Mouse (Mus musculus): ENCODE data around the gene 4931440F15Rik. TPM values are rescaled to one million over a fixed set of nuclear protein-coding genes. Genes with fewer than 3 reads are reported as not detected.

4931440F15Rik gene
- total RNA-seq, 2 experiments from 2014 or later, result 2.7 to 3.4 TPM

Other genes with a start within 250 kb of the 4931440F15Rik start
- gene Rtn4, start 132.7 kb downstream of the 4931440F15Rik start, total RNA-seq (2021), result 100 to 1,000 TPM; 694 to 720 TPM
- 10 to 100 TPM; 23.7 to 24.4 TPM for gene Eml6, start 200.4 kb upstream of the 4931440F15Rik start, total RNA-seq (2021)